Mouse (Mus musculus) thymus, postnatal 4 days (tissue): ENCODE results near the gene 1700080E11Rik.
"Not testable (repeated sequence)": the region's sequence is repeated elsewhere in the genome, so short reads cannot be mapped to it uniquely, and the experiment has no call there.

ENCODE experiments used
- DNase-seq: peaks from one replicate; pipeline ENCODE4 v3.0.0; 2021

1700080E11Rik gene

DNA sequence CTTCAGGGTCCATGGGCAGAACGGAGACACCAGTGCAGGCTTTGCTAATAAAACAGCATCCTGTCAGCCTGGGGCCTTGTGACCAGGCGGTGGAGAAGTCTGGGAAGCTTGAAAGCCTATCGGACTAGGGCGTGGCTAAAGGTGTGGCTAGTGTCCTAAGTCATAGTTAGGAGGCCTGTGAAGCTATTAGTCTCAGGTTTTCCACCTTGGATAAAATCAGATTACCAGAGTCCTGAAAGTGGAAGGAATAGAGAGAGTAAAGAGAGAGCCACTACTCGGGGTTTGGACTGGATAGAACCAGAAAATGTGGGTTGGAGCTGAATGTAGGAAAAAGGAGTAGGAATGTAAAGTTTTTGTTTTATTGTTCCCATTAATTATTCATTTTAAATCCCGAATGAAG lies at the start of gene 1700080E11Rik:
Gene 1700080E11Rik (minus strand): TSS at position 101 of the 400 bp plus-strand sequence.
- DNase-seq = no peak

- DNase-seq = no peak
These were observed 41.8 kb upstream of the 1700080E11Rik start for GRCm38 (mm10) chr9:105186725-105187124.

GRCm38 (mm10) chr9:105182392-105182791 lies 37.5 kb upstream of the 1700080E11Rik start:
- DNase-seq = no peak

- DNase-seq = no peak
These were observed 5.7 kb downstream of the 1700080E11Rik start for GRCm38 (mm10) chr9:105139204-105139603.

DNA sequence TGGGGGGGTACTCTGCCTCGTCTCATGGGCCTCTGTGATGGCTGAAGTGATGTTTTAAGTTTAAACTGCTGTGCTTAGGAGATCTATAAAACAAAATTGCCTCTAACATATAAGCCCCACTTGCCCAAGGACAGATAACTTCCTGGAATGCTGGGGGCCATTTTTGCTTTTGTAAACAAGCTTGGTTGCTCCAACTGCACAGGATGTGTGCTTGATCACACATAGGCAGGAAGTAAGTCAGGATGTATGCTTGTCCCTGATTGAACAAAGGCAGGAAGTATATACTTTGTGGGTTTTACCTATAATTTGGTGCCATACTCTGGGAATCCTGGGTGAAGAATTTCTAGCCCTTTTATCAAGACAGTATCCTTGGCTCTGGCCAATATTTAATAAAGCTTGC lies 8.5 kb downstream of the 1700080E11Rik start:
- no peak for DNase-seq

DNA sequence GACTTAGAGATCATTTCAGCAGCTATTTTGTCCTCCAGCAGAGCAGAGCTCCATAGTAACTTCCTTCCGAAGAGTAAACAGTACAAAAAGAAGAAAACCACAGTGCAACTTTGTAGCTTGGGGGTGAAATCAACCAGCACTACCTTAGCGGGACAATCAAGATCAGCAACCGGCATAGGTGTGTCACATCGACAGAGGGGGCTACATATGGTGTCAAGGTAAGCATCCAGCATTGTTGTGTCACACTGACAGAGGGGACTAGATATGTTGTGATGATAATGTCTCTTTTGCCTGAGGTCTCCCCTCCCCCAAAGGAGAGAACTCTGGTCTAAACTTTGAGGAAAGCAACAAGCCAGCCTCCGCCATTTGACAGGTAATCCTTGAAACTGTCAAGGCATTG lies 10.4 kb downstream of the 1700080E11Rik start:
- no peak for DNase-seq

DNA sequence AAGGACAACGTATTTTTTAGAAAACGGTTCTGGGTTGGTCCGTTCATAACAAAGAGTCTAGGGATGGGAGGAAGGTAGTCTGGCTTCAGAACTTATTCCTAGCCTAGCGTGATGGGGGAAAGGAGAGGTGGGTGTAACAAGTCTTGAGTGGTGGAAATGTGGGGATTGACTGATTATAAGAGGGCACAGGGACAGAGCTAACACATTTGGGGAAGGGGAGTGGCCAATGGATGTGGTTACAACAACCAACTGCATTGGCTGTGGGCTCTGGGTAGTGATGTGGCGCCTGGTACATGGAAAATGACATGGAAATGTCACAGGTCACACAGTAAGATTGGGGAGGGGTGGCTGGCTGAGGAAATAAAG lies 12.9 kb downstream of the 1700080E11Rik start:
- DNase-seq = no peak

DNA sequence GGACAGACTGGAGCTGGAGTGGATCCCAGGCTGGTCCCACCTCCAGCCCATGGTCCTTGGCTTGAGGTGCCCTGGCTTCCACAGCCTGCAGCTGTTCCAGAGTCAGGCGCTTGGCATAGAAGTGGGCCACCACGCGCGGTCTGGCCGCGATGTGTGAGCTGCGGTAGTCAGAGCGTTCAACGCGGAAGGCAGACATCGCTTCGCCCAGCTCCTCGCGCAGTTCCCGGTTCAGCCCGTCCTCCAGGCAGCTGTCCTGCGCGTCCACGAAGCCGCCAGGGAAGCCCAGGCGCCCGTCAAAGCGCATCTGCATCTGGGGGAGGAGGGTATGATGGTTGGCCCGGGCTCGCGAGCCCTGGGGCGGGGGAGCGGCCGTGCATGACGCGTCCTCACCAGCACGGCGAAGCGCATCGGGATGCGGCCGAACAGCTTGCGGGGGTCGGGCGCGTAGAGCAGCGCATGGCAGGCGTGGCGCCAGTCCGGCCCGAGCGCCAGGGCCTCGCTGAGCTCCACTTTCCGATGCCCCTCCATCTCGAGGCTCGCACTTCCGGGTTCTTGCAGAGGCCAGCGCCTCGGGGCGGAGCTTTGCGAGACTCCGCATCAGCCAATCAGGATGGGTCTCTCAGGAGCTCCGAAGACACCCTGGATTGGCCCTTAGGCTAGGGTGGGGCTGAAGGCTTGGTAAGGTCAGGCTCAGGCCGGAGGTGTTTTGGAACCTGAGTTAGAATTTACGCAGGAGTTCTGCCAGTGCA lies 13.5 kb downstream of the 1700080E11Rik start, which contains the start of gene Nudt16:
Gene Nudt16 (minus strand): TSS at position 572 of the 749 bp plus-strand sequence.
- peak; percentile 92 for DNase-seq

- DNase-seq = no peak
These were observed 14.6 kb downstream of the 1700080E11Rik start for GRCm38 (mm10) chr9:105130331-105130730.

DNA sequence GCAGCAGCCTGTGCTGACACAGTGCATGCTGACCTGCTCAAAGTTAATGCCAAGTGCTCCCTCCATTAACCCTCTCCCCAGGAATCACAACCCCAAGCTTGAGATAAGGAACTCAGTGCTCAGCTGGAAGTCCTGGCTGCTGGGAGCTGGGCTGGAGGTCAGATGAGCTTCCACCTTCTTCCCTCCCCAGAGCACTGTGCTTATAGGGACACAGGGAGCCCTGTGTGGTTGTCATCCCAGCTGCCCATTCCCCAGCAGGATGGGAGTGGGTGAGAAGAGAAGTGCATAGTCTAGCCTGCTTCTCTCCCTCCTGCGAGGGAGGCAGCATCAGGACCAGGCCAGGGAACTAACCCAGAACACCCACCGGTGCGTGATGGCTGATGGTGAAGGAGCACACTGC lies 19.7 kb downstream of the 1700080E11Rik start:
- DNase-seq = not testable (repeated sequence)

GRCm38 (mm10) chr9:105103893-105104292 lies 41.0 kb downstream of the 1700080E11Rik start:
- DNase-seq = no peak

GRCm38 (mm10) chr9:105101911-105102310 lies 43.0 kb downstream of the 1700080E11Rik start:
- no peak for DNase-seq

DNA sequence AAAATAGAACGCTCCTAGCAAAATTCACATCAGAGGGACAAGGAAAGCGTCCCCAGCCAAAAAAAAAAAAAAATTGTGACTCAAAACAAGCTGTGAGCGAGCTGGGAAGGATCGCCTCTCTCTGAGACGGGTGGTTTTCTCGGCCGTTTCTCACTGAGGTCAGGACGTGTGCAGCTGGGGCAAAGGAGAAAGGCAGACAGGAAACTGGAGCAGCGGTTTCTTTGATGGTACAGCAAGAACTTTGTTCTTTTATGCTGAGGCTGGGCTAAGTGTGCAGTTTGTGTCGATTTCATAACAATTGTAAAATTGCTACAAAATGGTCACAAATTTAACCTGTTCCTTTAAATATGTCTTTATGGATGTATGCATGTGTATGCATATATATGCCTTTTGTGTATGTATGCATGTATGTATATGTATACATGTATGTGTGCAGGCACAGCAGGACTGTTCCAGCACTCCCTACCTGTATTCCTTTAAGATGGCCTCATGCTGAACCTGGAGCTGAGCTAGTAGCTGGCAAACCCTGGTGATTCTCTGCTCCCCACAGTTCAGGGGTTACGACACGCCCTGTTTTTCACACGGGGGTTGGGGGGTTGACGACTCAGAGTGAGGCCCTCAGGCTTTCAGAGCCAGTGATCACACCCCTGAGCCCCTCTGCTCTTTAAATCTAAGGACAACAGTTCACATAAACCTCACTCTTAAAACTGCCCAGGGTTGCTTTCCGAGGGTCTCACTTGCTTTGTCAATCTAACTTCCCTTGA lies 43.9 kb downstream of the 1700080E11Rik start:
- DNase-seq = peak; percentile 64
